Mouse (Mus musculus) CH12.LX (cell line): Measurements from ENCODE around the gene Klk11. TPM values are rescaled to one million over a fixed set of nuclear protein-coding genes. Genes with fewer than 3 reads are reported as not detected.

Experiments
- DNase-seq: peaks from one replicate; pipeline ENCODE4 v3.0.0-alpha.2; 2013; ENCODE audit errors: extremely low read depth
- H3K27ac ChIP-seq: 2 replicates; pipeline ENCODE4 v1.5.1; 2012; ENCODE audit warnings: low read depth, mild to moderate bottlenecking, control low read depth, moderate library complexity; ENCODE audit not compliant: insufficient read depth
- H3K27me3 ChIP-seq: replicated peaks from 2 replicates; pipeline ENCODE3; 2012; ENCODE audit warnings: inconsistent platforms
- H3K36me3 ChIP-seq, 2 experiments: replicated peaks in 1 of 2; 2 replicates each; pipeline versions ENCODE3 to v1.6.1; 2012; ENCODE audit warnings: inconsistent platforms in 1 of 2, low read length in 1 of 2, mild to moderate bottlenecking in 1 of 2, mixed read lengths in 1 of 2, moderate library complexity in 1 of 2; ENCODE audit not compliant: control insufficient read depth in 1 of 2, insufficient read depth in 1 of 2
- H3K4me1 ChIP-seq, 2 experiments: 2 replicates each; pipeline ENCODE4 v1.6.1; 2012; ENCODE audit warnings: inconsistent platforms in 1 of 2, moderate library complexity in 1 of 2; ENCODE audit not compliant: insufficient read depth in 2 of 2, control insufficient read depth in 1 of 2
- H3K4me2 ChIP-seq: 2 replicates; pipeline ENCODE4 v1.6.1; 2012; ENCODE audit warnings: low read depth, mild to moderate bottlenecking, control low read depth; ENCODE audit not compliant: poor library complexity, insufficient read depth, severe bottlenecking
- H3K4me3 ChIP-seq, 3 experiments: fragments of 150-350 bp in 1 of 3; sonication (generic) in 1 of 3; replicated peaks in 1 of 3; 2 replicates each; pipeline versions ENCODE3 to v1.5.1; 2011 to 2012; ENCODE audit warnings: low read depth in 2 of 3, low read length in 2 of 3, mild to moderate bottlenecking in 2 of 3, moderate library complexity in 2 of 3, control low read depth in 1 of 3, improper control_type of control experiment in 1 of 3, inconsistent platforms in 1 of 3, mixed read lengths in 1 of 3; ENCODE audit not compliant: poor library complexity in 1 of 3
- H3K79me2 ChIP-seq: replicated peaks from 2 replicates; pipeline ENCODE4 v1.6.1; 2012; ENCODE audit warnings: mild to moderate bottlenecking, moderate library complexity; ENCODE audit not compliant: control insufficient read depth, poor library complexity, insufficient read depth, severe bottlenecking; ENCODE audit errors: extremely low read depth
- H3K9ac ChIP-seq: 2 replicates; pipeline ENCODE4 v1.6.1; 2012; ENCODE audit warnings: low read depth, mild to moderate bottlenecking, control low read depth, moderate library complexity; ENCODE audit not compliant: insufficient read depth
- H3K9me3 ChIP-seq: replicated peaks from 2 replicates; pipeline ENCODE3; 2012; ENCODE audit warnings: low read length, inconsistent platforms, mixed read lengths
- CHD1 ChIP-seq: IDR thresholded peaks from 2 replicates; pipeline ENCODE4 v1.6.1; 2012; ENCODE audit warnings: low read depth, low read length, improper control_type of control experiment, inconsistent platforms
- EP300 ChIP-seq: IDR thresholded peaks from 2 replicates; pipeline ENCODE4 v1.6.1; 2011; ENCODE audit warnings: low read length, improper control_type of control experiment
- GABPA ChIP-seq: IDR thresholded peaks from 2 replicates; pipeline ENCODE4 v1.6.1; 2012; ENCODE audit warnings: low read depth, low read length, improper control_type of control experiment, inconsistent platforms; ENCODE audit not compliant: insufficient replicate concordance
- JUN ChIP-seq: IDR thresholded peaks from 2 replicates; pipeline ENCODE4 v1.6.1; 2011; ENCODE audit warnings: low read depth, mild to moderate bottlenecking, low read length, improper control_type of control experiment, moderate library complexity; ENCODE audit not compliant: insufficient read depth
- MAX ChIP-seq: IDR thresholded peaks from 2 replicates; pipeline ENCODE4 v1.6.1; 2011; ENCODE audit warnings: low read length, improper control_type of control experiment
- NRF1 ChIP-seq: IDR thresholded peaks from 2 replicates; pipeline ENCODE4 v1.6.1; 2014; ENCODE audit warnings: low read depth, mild to moderate bottlenecking, inconsistent platforms, low read length, improper control_type of control experiment, moderate library complexity
- PAX5 ChIP-seq: IDR thresholded peaks from 2 replicates; pipeline ENCODE4 v1.6.1; 2012; ENCODE audit warnings: low read length, inconsistent platforms, mixed read lengths
- POLR2A ChIP-seq: IDR thresholded peaks from 2 replicates; pipeline ENCODE4 v1.6.1; 2011; ENCODE audit warnings: low read depth, mild to moderate bottlenecking, improper control_type of control experiment, low read length
- POLR2AphosphoS2 ChIP-seq: IDR thresholded peaks from 2 replicates; pipeline ENCODE4 v1.6.1; 2011; ENCODE audit warnings: low read depth, low read length, improper control_type of control experiment
- RCOR1 ChIP-seq: conservative IDR thresholded peaks from 2 replicates; pipeline ENCODE4 v1.6.1; 2012; ENCODE audit warnings: low read depth, mild to moderate bottlenecking, inconsistent platforms, low read length, improper control_type of control experiment
- SIN3A ChIP-seq: IDR thresholded peaks from 2 replicates; pipeline ENCODE4 v1.6.1; 2012; ENCODE audit warnings: low read length, improper control_type of control experiment, inconsistent platforms
- TCF12 ChIP-seq: IDR thresholded peaks from 2 replicates; pipeline ENCODE4 v1.6.1; 2014; ENCODE audit warnings: low read depth, mild to moderate bottlenecking, inconsistent platforms, low read length, improper control_type of control experiment
- UBTF ChIP-seq: IDR thresholded peaks from 2 replicates; pipeline ENCODE4 v1.6.1; 2012; ENCODE audit warnings: low read depth, mild to moderate bottlenecking, inconsistent platforms, low read length, improper control_type of control experiment, moderate library complexity
- ZC3H11A ChIP-seq: IDR thresholded peaks from 2 replicates; pipeline ENCODE4 v1.6.1; 2012; ENCODE audit warnings: low read depth, mild to moderate bottlenecking, inconsistent platforms, low read length, improper control_type of control experiment
- ZKSCAN1 ChIP-seq: IDR thresholded peaks from 2 replicates; pipeline ENCODE4 v1.6.1; 2012; ENCODE audit warnings: low read depth, inconsistent platforms, low read length, improper control_type of control experiment, borderline replicate concordance
- ZMIZ1 ChIP-seq: IDR thresholded peaks from 2 replicates; pipeline ENCODE4 v1.6.1; 2012; ENCODE audit warnings: low read depth, mild to moderate bottlenecking, inconsistent platforms, low read length, improper control_type of control experiment
- ZNF384 ChIP-seq: IDR thresholded peaks from 2 replicates; pipeline ENCODE4 v1.6.1; 2012; ENCODE audit warnings: low read depth, low read length, improper control_type of control experiment, inconsistent platforms
- dilution Hi-C: fragments of 300-500 bp; cut with MboI; formaldehyde crosslinking; loops from 2 replicates; pipeline ENCODE4 v1.14.3; 2020; ENCODE audit warnings: low sequenced_read_pairs; ENCODE audit not compliant: extremely low pct_unique_long_range_greater_than_20kb, extremely low pct_ligation_motif_present
- in situ Hi-C: fragments of 300-500 bp; cut with MboI; formaldehyde crosslinking; loops from 3 replicates; pipeline ENCODE4 v1.14.3; 2019; ENCODE audit warnings: low sequenced_read_pairs, low pct_ligation_motif_present, low pct_unique_long_range_greater_than_20kb, mixed read lengths
- polyA plus RNA-seq: library from polyadenylated mRNA; unstranded; fragments of >175 nt; gene quantifications from 2 replicates; pipeline ENCODE4 v1.2.1, GENCODE M21; 2012; ENCODE audit warnings: low read depth; ENCODE audit not compliant: insufficient read length
- total RNA-seq, 2 experiments: library from RNA; depleted of rRNA; stranded (reverse); fragments of 300-350 nt in 1 of 2; fragments of >200 nt in 1 of 2; gene quantifications; 2 replicates each; pipeline ENCODE4 v1.2.3; 2012 to 2014

The Klk11 gene
- total and polyA plus RNA-seq, 3 experiments: not detected

DNA sequence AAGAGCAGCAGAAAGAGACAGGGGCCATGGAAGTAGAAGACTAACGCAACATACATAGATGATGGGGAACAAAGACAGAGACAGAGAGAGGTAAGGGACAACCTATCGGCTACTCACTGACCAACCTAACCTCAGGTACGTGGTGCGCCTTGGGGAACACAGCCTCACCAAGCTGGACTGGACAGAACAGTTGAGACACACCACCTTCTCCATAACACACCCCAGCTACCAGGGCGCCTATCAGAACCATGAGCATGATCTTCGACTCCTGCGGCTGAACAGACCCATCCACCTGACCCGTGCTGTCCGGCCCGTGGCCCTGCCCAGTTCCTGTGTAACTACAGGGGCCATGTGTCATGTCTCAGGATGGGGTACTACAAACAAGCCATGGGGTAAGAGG lies 3.7 kb upstream of the Klk11 start:
- Histone ChIP-seq H3K4me1 (no peaks in the 10 kb centered on the region), H3K4me3 (no peak overlapping the region), H3K79me2 (no peaks in the 10 kb centered on the region), H3K36me3 (no peaks in the 10 kb centered on the region), H3K27ac (no peak overlapping the region), H3K4me2 (no peak overlapping the region), H3K27me3 (peaks cover 77% of the 10 kb centered on the region), H3K9ac (no peak overlapping the region), H3K9me3 (no peaks in the 10 kb centered on the region)
- dilution Hi-C loops: no loop called here
- in situ Hi-C loops: no loop called here
- TF ChIP-seq RCOR1: no peak
- TF ChIP-seq SIN3A: no peak
- TF ChIP-seq EP300: no peak
- no peak for DNase-seq

GRCm38 (mm10) chr7:43771916-43772315 lies 2.5 kb upstream of the Klk11 start:
- peaks cover 82% of the 10 kb centered on the region for H3K27me3 ChIP-seq
- no peaks in the 10 kb centered on the region for H3K9me3 ChIP-seq
- dilution Hi-C loops: no loop called here
- no peaks in the 10 kb centered on the region for H3K36me3 ChIP-seq
- no peaks in the 10 kb centered on the region for H3K4me1 ChIP-seq
- no peaks in the 10 kb centered on the region for H3K79me2 ChIP-seq
- no peak for DNase-seq
- no peak overlapping the region for H3K4me2 ChIP-seq
- in situ Hi-C loops: no loop called here
- H3K4me3 ChIP-seq: no peak overlapping the region
- no peak overlapping the region for H3K27ac ChIP-seq
- no peak overlapping the region for H3K9ac ChIP-seq
- TF ChIP-seq TCF12 (no peak), CHD1 (no peak)
- TF ChIP-seq, all 38 proteins: peak for 0

- no peak for DNase-seq
- no peaks in the 10 kb centered on the region for H3K36me3 ChIP-seq
- no peak overlapping the region for H3K4me3 ChIP-seq
- H3K4me1 ChIP-seq: no peaks in the 10 kb centered on the region
- H3K79me2 ChIP-seq: no peaks in the 10 kb centered on the region
- H3K4me2 ChIP-seq: no peak overlapping the region
- no peak for TF ChIP-seq PAX5
- no peak for TF ChIP-seq ZC3H11A
- no peak for TF ChIP-seq NRF1
- TF ChIP-seq GABPA: no peak
- TF ChIP-seq UBTF: no peak
- TF ChIP-seq POLR2A: no peak
- no peak for TF ChIP-seq ZMIZ1
- no peak for TF ChIP-seq JUN
- TF ChIP-seq MAX: no peak
- no peak for TF ChIP-seq ZNF384
- no peak for TF ChIP-seq ZKSCAN1
- TF ChIP-seq POLR2AphosphoS2: no peak
- no peak for TF ChIP-seq EP300
- in situ Hi-C loops (no loop called here), dilution Hi-C loops (no loop called here)
- no peaks in the 10 kb centered on the region for H3K9me3 ChIP-seq
- no peak overlapping the region for H3K27ac ChIP-seq
- peaks cover 85% of the 10 kb centered on the region for H3K27me3 ChIP-seq
- no peak overlapping the region for H3K9ac ChIP-seq
Observed at GRCm38 (mm10) chr7:43772901-43773300, 1.5 kb upstream of the Klk11 start.
